Mouse (Mus musculus) activated CD4-positive, CD25-positive, alpha-beta regulatory T cell, adult 9 weeks (primary cell): ENCODE data around the gene Rwdd2b. TPM values are rescaled to one million over a fixed set of nuclear protein-coding genes. Genes with fewer than 3 reads are reported as not detected.

Experiments
- polyA plus RNA-seq: library from polyadenylated mRNA; unstranded; fragments of 100-300 nt; shearing (Covaris generic); gene quantifications from one replicate; pipeline ENCODE4 v1.2.1, GENCODE M21; 2017

Gene Rwdd2b
- polyA plus RNA-seq, result 15.5 TPM

GRCm38 (mm10) chr16:87440184-87440686 is at the start of gene Rwdd2b:
TSS of gene Rwdd2b (minus strand) at chr16:87440573.

GRCm38 (mm10) chr16:87454419-87455179 is 14.2 kb upstream of the Rwdd2b start, which contains the start of gene Usp16:
TSS of gene Usp16 (plus strand) at chr16:87454703.

GRCm38 (mm10) chr16:87432033-87432814 is 8.1 kb downstream of the Rwdd2b start, which contains the start of gene Ltn1:
TSS of gene Ltn1 (minus strand) at chr16:87432612.

Other genes with a start within 250 kb of the Rwdd2b start
- gene N6amt1, start 86.4 kb downstream of the Rwdd2b start, polyA plus RNA-seq, result 12.2 TPM
- gene Ltn1, start 8.0 kb downstream of the Rwdd2b start, polyA plus RNA-seq, result 62.4 TPM
- gene Usp16, start 14.1 kb upstream of the Rwdd2b start, polyA plus RNA-seq, result 76.7 TPM
- 473 TPM for gene Cct8, start 55.3 kb upstream of the Rwdd2b start, polyA plus RNA-seq
- gene Map3k7cl, start 112.8 kb upstream of the Rwdd2b start, polyA plus RNA-seq, result not detected